Mouse (Mus musculus): ENCODE data around the gene Serpina5. TPM values are rescaled to one million over a fixed set of nuclear protein-coding genes. Genes with fewer than 3 reads are reported as not detected.

The Serpina5 gene
- not detected in 2 replicates for polyA plus RNA-seq (2014; fragmentation: Nextera tagmentation; extraction: Ambion mirVana)

DNA sequence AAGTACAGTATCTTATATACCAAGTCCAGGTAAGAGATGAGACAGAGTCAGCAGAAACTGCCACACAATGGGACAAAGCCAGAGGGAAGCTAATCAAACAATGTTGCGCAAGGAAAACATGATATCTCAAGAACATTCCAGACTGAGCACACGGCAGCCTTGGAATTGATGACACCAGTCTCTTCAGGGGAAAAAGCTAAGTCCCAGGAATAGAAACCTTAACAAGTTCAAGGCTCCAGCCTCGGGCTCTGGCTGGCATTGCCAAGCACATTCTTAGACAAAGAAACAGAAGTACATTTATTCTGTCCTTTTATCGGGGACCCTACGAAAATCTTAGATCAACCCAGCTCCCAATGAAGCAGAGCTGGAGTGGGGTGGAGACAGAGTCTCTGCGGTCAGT lies at the start of gene Serpina5:
Gene Serpina5, plus strand, starts transcription at position 346 of the 400 bp plus-strand sequence.
- no peak within 1 kb of the TSS for H3K4me2 ChIP-seq
- WGBS = 79% methylated on average over 6 of the region's 6 CpGs
- no peak for ATAC-seq (ENCODE audit: insufficient read depth)

DNA sequence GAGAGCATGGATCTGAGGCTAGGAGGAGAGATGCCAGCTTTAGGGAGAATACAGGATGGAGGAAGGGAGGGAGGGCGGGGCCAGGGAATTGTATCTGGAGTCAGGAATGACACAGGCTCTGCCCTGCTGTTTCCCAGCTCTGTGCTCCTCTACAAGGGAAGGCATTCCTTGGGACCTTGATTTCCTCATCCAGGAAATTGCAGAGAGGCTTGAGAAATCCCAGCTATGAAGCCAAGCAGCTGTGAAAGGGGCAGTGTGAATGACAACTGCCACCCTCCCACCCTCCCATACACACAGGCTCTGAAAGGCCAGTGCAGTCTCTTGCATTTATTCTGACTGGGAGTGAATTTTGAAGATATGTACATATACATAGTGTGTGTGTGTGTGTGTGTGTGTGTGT lies 46.9 kb upstream of the Serpina5 start:
- H3K27me3 ChIP-seq (ENCODE audit: insufficient read depth, low read length) = no peaks in the 10 kb centered on the region
- no peak overlapping the region for H3K4me2 ChIP-seq
- no peak overlapping the region for H3K9ac ChIP-seq
- no peaks in the 10 kb centered on the region for H3K9me3 ChIP-seq (ENCODE audit: low read depth, low read length)
- H3K36me3 ChIP-seq (ENCODE audit: insufficient read depth) = no peaks in the 10 kb centered on the region
- ATAC-seq (ENCODE audit: insufficient read depth) (peak; percentile 66), DNase-seq (peak; percentile 47)
- TF ChIP-seq CTCF (IDR thresholded peaks at IDR 0.05; ENCODE audit: low read depth) = no peak
- no peaks in the 10 kb centered on the region for H3K4me1 ChIP-seq (ENCODE audit: insufficient read depth)
- H3K4me3 ChIP-seq (ENCODE audit: low read depth, low read length) = no peak overlapping the region
- WGBS = 33% methylated on average over 1 of the region's 1 CpGs
- no peak overlapping the region for H3K27ac ChIP-seq (ENCODE audit: low read depth)

More for the DNA sequence above, at the start of gene Serpina5:
- Histone ChIP-seq H3K27me3 (ENCODE audit: insufficient read depth, low read length) (no peaks in the 10 kb centered on the region), H3K36me3 (ENCODE audit: insufficient read depth) (no peaks in the 10 kb centered on the region), H3K4me1 (ENCODE audit: insufficient read depth) (no peaks in the 10 kb centered on the region), H3K9me3 (ENCODE audit: low read depth, low read length) (no peaks in the 10 kb centered on the region), H3K9ac (no peak within 1 kb of the TSS), H3K4me3 (ENCODE audit: low read depth, low read length) (no peak within 1 kb of the TSS), H3K27ac (ENCODE audit: low read depth) (no peak within 1 kb of the TSS)
- TF ChIP-seq CTCF (IDR thresholded peaks at IDR 0.05; ENCODE audit: low read depth) = no peak
- DNase-seq = no peak

DNA sequence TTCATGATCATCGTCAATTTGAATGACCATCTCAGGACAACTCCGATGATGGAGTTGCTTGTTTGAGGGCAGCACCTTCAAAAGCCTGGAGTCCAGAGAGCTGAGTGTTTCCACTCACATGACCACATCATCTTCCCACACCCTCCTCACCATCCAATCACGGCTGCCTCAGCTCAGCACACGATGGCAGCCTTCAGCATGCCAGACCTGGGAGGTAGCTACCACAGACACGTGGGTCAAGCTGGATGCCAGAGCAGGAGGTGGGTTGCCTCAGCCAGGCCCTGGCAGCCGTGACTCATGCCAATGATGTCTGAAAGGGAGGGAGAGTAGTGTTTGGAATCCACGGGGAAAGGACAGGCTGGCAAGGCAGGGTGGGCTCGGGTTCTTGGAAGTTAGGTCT lies 45.2 kb upstream of the Serpina5 start:
- DNase-seq = no peak
- Histone ChIP-seq H3K9me3 (ENCODE audit: low read depth, low read length) (no peaks in the 10 kb centered on the region), H3K4me1 (ENCODE audit: insufficient read depth) (no peaks in the 10 kb centered on the region), H3K9ac (no peak overlapping the region), H3K36me3 (ENCODE audit: insufficient read depth) (no peaks in the 10 kb centered on the region), H3K27me3 (ENCODE audit: insufficient read depth, low read length) (no peaks in the 10 kb centered on the region), H3K4me2 (no peak overlapping the region), H3K4me3 (ENCODE audit: low read depth, low read length) (no peak overlapping the region), H3K27ac (ENCODE audit: low read depth) (no peak overlapping the region)
- no peak for ATAC-seq (ENCODE audit: insufficient read depth)
- 74% methylated on average over 8 of the region's 8 CpGs for WGBS
- no peak for TF ChIP-seq CTCF (IDR thresholded peaks at IDR 0.05; ENCODE audit: low read depth)

DNA sequence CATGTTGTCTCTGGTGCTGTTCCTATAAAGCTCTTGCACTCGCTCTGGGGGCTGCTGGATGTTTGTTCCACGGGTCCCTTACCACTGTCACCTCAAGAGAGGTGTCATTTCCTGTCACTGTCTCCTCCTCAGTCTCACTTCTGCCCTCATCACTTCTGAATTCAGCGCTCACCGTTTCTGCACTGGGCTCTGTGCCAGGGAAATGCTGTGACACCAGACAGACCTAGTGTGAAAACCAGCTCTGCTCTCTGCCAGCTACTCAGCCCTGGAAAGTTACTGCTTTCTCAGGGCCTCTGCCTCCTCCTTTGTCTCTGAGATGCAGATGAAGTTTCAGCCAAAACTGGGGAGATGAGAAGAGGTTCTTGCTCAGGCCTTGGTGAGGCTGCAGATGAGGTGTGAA lies 43.9 kb upstream of the Serpina5 start:
- no peak overlapping the region for H3K9ac ChIP-seq
- no peak overlapping the region for H3K4me3 ChIP-seq (ENCODE audit: low read depth, low read length)
- ATAC-seq (ENCODE audit: insufficient read depth) (no peak), DNase-seq (peak; percentile 43)
- no peak overlapping the region for H3K4me2 ChIP-seq
- no peaks in the 10 kb centered on the region for H3K36me3 ChIP-seq (ENCODE audit: insufficient read depth)
- TF ChIP-seq CTCF (IDR thresholded peaks at IDR 0.05; ENCODE audit: low read depth) = no peak
- no peaks in the 10 kb centered on the region for H3K27me3 ChIP-seq (ENCODE audit: insufficient read depth, low read length)
- no peak overlapping the region for H3K27ac ChIP-seq (ENCODE audit: low read depth)
- 19% methylated on average over 4 of the region's 4 CpGs for WGBS
- no peaks in the 10 kb centered on the region for H3K9me3 ChIP-seq (ENCODE audit: low read depth, low read length)
- no peaks in the 10 kb centered on the region for H3K4me1 ChIP-seq (ENCODE audit: insufficient read depth)

DNA sequence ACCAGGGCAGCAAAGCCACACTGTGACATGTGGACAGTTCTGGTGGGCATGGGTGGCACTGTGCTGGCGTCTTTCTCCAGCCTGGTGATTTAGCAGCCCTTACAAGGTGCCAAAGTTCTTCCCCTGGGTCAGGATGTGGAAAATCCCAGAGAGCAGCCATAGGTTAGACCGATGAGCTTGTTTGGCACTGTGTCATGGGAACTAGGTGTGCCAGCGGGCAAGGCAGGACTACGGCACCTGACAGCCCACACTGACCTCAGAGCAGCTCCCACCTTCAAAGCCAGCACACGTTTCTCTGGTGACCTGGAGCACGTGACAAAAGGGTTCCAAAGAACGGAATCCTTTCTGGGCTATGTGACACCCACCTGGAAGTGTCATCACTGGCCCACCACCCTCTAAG lies 43.4 kb upstream of the Serpina5 start:
- ATAC-seq (ENCODE audit: insufficient read depth) = no peak; the same call in 1 of the 2 replicates
- Histone ChIP-seq H3K27ac (ENCODE audit: low read depth) (no peak overlapping the region), H3K27me3 (ENCODE audit: insufficient read depth, low read length) (no peaks in the 10 kb centered on the region)

DNA sequence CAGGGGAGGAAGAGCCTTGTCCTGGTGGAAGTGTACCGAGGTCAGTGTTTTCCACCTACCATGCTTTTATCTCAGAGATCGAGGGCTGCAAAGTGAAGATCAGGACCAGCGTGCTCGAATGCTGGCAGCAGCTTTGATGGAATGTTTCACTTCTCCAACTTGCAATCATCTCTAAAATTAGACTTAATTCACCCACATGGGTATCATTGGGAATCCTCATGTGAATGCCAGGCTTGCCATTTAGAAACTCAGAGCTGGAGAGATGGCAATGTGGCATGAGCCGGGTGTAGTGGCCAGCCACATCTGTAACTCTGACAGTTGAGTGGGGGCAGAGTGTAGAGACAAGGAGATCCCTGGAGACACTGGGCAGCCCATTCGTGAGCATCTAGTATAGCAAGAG lies 40.8 kb upstream of the Serpina5 start:
- DNase-seq (no peak), ATAC-seq (ENCODE audit: insufficient read depth) (no peak)
- no peak overlapping the region for H3K4me3 ChIP-seq (ENCODE audit: low read depth, low read length)
- no peak overlapping the region for H3K9ac ChIP-seq
- no peaks in the 10 kb centered on the region for H3K36me3 ChIP-seq (ENCODE audit: insufficient read depth)
- no peaks in the 10 kb centered on the region for H3K27me3 ChIP-seq (ENCODE audit: insufficient read depth, low read length)
- H3K4me1 ChIP-seq (ENCODE audit: insufficient read depth) = no peaks in the 10 kb centered on the region
- no peaks in the 10 kb centered on the region for H3K9me3 ChIP-seq (ENCODE audit: low read depth, low read length)
- no peak overlapping the region for H3K27ac ChIP-seq (ENCODE audit: low read depth)
- H3K4me2 ChIP-seq = no peak overlapping the region
- WGBS = 67% methylated on average over 6 of the region's 6 CpGs
- no peak for TF ChIP-seq CTCF (IDR thresholded peaks at IDR 0.05; ENCODE audit: low read depth)

More for the DNA sequence above, 43.4 kb upstream of the Serpina5 start:
- H3K4me1 ChIP-seq (ENCODE audit: insufficient read depth) = no peaks in the 10 kb centered on the region
- WGBS = 78% methylated on average over 7 of the region's 7 CpGs
- H3K9me3 ChIP-seq (ENCODE audit: low read depth, low read length) = no peaks in the 10 kb centered on the region
- no peak overlapping the region for H3K4me2 ChIP-seq
- no peak overlapping the region for H3K4me3 ChIP-seq (ENCODE audit: low read depth, low read length)
- H3K9ac ChIP-seq = no peak overlapping the region
- no peak for TF ChIP-seq CTCF (IDR thresholded peaks at IDR 0.05; ENCODE audit: low read depth)
- DNase-seq = no peak
- H3K36me3 ChIP-seq (ENCODE audit: insufficient read depth) = no peaks in the 10 kb centered on the region

DNA sequence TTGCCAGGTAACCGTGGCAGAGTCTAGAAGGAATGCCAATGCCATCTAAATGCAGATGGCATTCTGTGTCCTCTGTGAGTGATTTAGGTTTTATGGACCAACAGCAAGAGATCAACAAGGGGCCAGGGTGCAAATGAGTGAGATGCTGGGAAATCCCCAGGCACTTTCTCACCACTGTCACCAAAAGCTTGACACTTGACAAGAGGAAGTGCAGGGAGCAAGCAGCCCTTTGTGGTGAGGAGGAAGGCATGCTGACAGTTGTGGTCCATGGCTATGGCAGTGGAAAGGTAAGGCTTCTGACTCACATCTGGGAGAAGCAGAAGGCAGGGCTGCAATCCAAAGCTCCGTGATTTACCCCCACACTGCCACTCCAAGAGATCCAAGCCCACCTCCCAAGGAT lies 39.1 kb upstream of the Serpina5 start:
- Histone ChIP-seq H3K9ac (no peak overlapping the region), H3K4me3 (ENCODE audit: low read depth, low read length) (no peak overlapping the region), H3K27ac (ENCODE audit: low read depth) (no peak overlapping the region), H3K36me3 (ENCODE audit: insufficient read depth) (no peaks in the 10 kb centered on the region), H3K9me3 (ENCODE audit: low read depth, low read length) (no peaks in the 10 kb centered on the region), H3K4me1 (ENCODE audit: insufficient read depth) (no peaks in the 10 kb centered on the region), H3K4me2 (no peak overlapping the region), H3K27me3 (ENCODE audit: insufficient read depth, low read length) (no peaks in the 10 kb centered on the region)
- ATAC-seq (ENCODE audit: insufficient read depth) (no peak), DNase-seq (no peak)
- TF ChIP-seq CTCF (IDR thresholded peaks at IDR 0.05; ENCODE audit: low read depth) = no peak
- WGBS = 43% methylated on average over 2 of the region's 2 CpGs

DNA sequence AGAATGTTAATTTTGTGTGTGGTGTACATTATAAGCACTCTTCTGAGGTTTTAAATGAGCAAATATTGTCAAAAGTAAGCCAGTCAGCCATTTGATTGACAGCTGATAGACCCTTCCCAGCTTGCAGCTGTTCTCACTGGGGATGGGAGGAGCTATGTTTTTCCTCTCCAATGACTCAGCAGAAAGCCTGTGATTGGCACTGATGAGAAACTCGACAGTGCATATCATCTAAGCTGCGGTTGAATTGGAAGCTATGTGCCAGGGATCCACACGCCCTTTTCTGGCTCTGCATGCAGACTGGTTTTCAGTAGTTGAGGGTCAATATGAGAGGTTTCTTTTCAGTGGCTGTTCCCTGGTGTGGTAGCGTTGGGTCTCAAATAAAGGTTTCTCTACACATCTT lies 36.4 kb upstream of the Serpina5 start:
- no peak for ATAC-seq (ENCODE audit: insufficient read depth)
- no peak for TF ChIP-seq CTCF (IDR thresholded peaks at IDR 0.05; ENCODE audit: low read depth)
- Histone ChIP-seq H3K27me3 (ENCODE audit: insufficient read depth, low read length) (no peaks in the 10 kb centered on the region), H3K36me3 (ENCODE audit: insufficient read depth) (no peaks in the 10 kb centered on the region), H3K9me3 (ENCODE audit: low read depth, low read length) (no peaks in the 10 kb centered on the region), H3K27ac (ENCODE audit: low read depth) (no peak overlapping the region), H3K4me1 (ENCODE audit: insufficient read depth) (no peaks in the 10 kb centered on the region), H3K4me2 (no peak overlapping the region), H3K4me3 (ENCODE audit: low read depth, low read length) (no peak overlapping the region), H3K9ac (no peak overlapping the region)
- WGBS = 64% methylated on average over 4 of the region's 4 CpGs
- no peak for DNase-seq
